Mouse (Mus musculus): ENCODE data around the gene Hs3st5.
"Not testable (repeated sequence)": the region's sequence is repeated elsewhere in the genome, so short reads cannot be mapped to it uniquely, and the experiment has no call there.

Hs3st5 gene

GRCm38 (mm10) chr10:36506727-36507555 is at the start of gene Hs3st5:
Hs3st5 (plus strand) TSS chr10:36506814.
- DNase-seq (ENCODE audit: low spot score in 2 of 2): no peak

- no peak for DNase-seq (ENCODE audit: low spot score in 2 of 2)
Measured at GRCm38 (mm10) chr10:36468664-36469063, 38.0 kb upstream of the Hs3st5 start.

- DNase-seq (ENCODE audit: low spot score in 2 of 2): no peak
Measured at GRCm38 (mm10) chr10:36471135-36471534, 35.5 kb upstream of the Hs3st5 start.

- DNase-seq (ENCODE audit: low spot score in 2 of 2): no peak
Measured at GRCm38 (mm10) chr10:36474834-36475233, 31.8 kb upstream of the Hs3st5 start.

- DNase-seq (ENCODE audit: low spot score in 2 of 2): no peak
Measured at GRCm38 (mm10) chr10:36477543-36477942, 29.1 kb upstream of the Hs3st5 start.

- DNase-seq (ENCODE audit: low spot score in 2 of 2): no peak
Measured at GRCm38 (mm10) chr10:36483362-36483761, 23.3 kb upstream of the Hs3st5 start.

GRCm38 (mm10) chr10:36484011-36484410 is 22.6 kb upstream of the Hs3st5 start:
- DNase-seq (ENCODE audit: low spot score in 2 of 2): no peak

- no peak for DNase-seq (ENCODE audit: low spot score in 2 of 2)
Measured at GRCm38 (mm10) chr10:36484728-36485300, 21.8 kb upstream of the Hs3st5 start.

- DNase-seq (ENCODE audit: low spot score in 2 of 2): no peak
Measured at GRCm38 (mm10) chr10:36493566-36493965, 13.0 kb upstream of the Hs3st5 start.

GRCm38 (mm10) chr10:36499713-36500112 is 6.9 kb upstream of the Hs3st5 start:
- no peak for DNase-seq (ENCODE audit: low spot score in 2 of 2)

- DNase-seq (ENCODE audit: low spot score in 2 of 2): no peak
Measured at GRCm38 (mm10) chr10:36506033-36506726, 434 bp upstream of the Hs3st5 start.

GRCm38 (mm10) chr10:36507556-36507870 is 899 bp downstream of the Hs3st5 start:
- no peak for DNase-seq (ENCODE audit: low spot score in 2 of 2)

- no peak for DNase-seq (ENCODE audit: low spot score in 2 of 2)
Measured at GRCm38 (mm10) chr10:36507991-36508546, 1.5 kb downstream of the Hs3st5 start.

- no peak for DNase-seq (ENCODE audit: low spot score in 2 of 2)
Measured at GRCm38 (mm10) chr10:36509477-36509876, 2.9 kb downstream of the Hs3st5 start.

- no peak for DNase-seq (ENCODE audit: low spot score in 2 of 2)
Measured at GRCm38 (mm10) chr10:36523881-36524280, 17.3 kb downstream of the Hs3st5 start.

- DNase-seq (ENCODE audit: low spot score in 2 of 2): no peak
Measured at GRCm38 (mm10) chr10:36533633-36534335, 27.2 kb downstream of the Hs3st5 start.

GRCm38 (mm10) chr10:36546622-36547021 is 40.0 kb downstream of the Hs3st5 start:
- DNase-seq (ENCODE audit: low spot score in 2 of 2): peak in 1 of 2 experiments; percentile 3

GRCm38 (mm10) chr10:36547713-36548112 is 41.1 kb downstream of the Hs3st5 start:
- not testable (repeated sequence) for DNase-seq (ENCODE audit: low spot score in 2 of 2)

- no peak for DNase-seq (ENCODE audit: low spot score in 2 of 2)
Measured at GRCm38 (mm10) chr10:36554057-36554456, 47.4 kb downstream of the Hs3st5 start.

- no peak for DNase-seq (ENCODE audit: low spot score in 2 of 2)
Measured at GRCm38 (mm10) chr10:36554941-36555888, 48.6 kb downstream of the Hs3st5 start.

GRCm38 (mm10) chr10:36556128-36556527 is 49.5 kb downstream of the Hs3st5 start:
- DNase-seq (ENCODE audit: low spot score in 2 of 2): no peak

Data from thymus, postnatal 10 days (tissue).